Mouse (Mus musculus) mature B cell (primary cell): ENCODE data around the gene Ifit1bl1.

ENCODE experiments used
- in situ Hi-C: fragments of 300-500 bp; cut with MboI; formaldehyde crosslinking; loops from 2 replicates; pipeline ENCODE4 v1.14.3; 2019

The Ifit1bl1 gene

DNA sequence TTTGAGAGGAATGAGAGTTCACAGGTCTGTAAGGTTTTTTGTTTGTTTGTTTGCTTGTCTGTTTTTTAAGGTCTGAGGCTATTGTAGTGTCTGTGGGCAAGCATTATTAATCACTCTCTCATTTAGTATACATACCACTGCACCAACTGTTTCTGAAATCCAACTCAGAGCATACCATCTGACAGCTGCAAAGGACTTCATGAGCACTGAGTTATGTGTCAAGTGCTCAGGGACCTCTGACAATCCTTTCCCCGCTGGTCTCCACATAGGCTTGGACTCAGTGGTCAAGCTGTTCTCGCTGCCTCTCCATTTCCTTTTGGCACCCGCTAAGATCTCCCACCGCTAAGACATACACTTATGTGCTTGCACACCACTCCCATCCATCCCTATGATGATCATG, 55.5 kb downstream of the Ifit1bl1 start:
- in situ Hi-C loops = loop anchor here (5.0 kb wide), 1 partner anchor 91 kb away; no protein-coding TSS in a partner anchor
